Mouse (Mus musculus): ENCODE measurements around the gene Sucla2.

- TF ChIP-seq POLR2A (IDR thresholded peaks at IDR 0.05; ENCODE audit: borderline replicate concordance, extremely low read depth, low read depth, low read length), result no peak
- no peak for TF ChIP-seq CTCF (IDR thresholded peaks at IDR 0.05; ENCODE audit: insufficient read depth, low read length)
Measured at GRCm38 (mm10) chr14:73476361-73476934, 48.7 kb upstream of the Sucla2 start.
